Mouse (Mus musculus): ENCODE results near the gene Tssk1. TPM values are rescaled to one million over a fixed set of nuclear protein-coding genes. Genes with fewer than 3 reads are reported as not detected.

Gene Tssk1
- total RNA-seq, 1 experiment from 2014 or later, result 0.67 TPM

- 0 out of 2 replicates have a peak, but pooled peaks have one; percentile 20 for ATAC-seq (replicated peaks; ENCODE audit: insufficient number of reproducible peaks, low FRiP score, low TSS enrichment, poor library complexity, severe bottlenecking)
Observed at GRCm38 (mm10) chr16:17890917-17891566, 3.0 kb upstream of the Tssk1 start.

GRCm38 (mm10) chr16:17891567-17891959 lies 2.5 kb upstream of the Tssk1 start, which contains the start of gene Gm20518:
Gm20518 (minus strand) TSS chr16:17891671.
- ATAC-seq (replicated peaks; ENCODE audit: insufficient number of reproducible peaks, low FRiP score, low TSS enrichment, poor library complexity, severe bottlenecking), result peak; percentile 93

- no peak for ATAC-seq (replicated peaks; ENCODE audit: insufficient number of reproducible peaks, low FRiP score, low TSS enrichment, poor library complexity, severe bottlenecking)
Observed at GRCm38 (mm10) chr16:17892606-17893005, 1.4 kb upstream of the Tssk1 start.

GRCm38 (mm10) chr16:17896091-17896490 lies 2.1 kb downstream of the Tssk1 start:
- ATAC-seq (replicated peaks; ENCODE audit: insufficient number of reproducible peaks, low FRiP score, low TSS enrichment, poor library complexity, severe bottlenecking), result no peak

GRCm38 (mm10) chr16:17898462-17898861 lies 4.4 kb downstream of the Tssk1 start, which contains the start of the genes Dgcr2 and Tssk2:
Dgcr2 (minus strand) TSS chr16:17898562.
Tssk2 (plus strand) TSS chr16:17898637.
- no peak for ATAC-seq (replicated peaks; ENCODE audit: insufficient number of reproducible peaks, low FRiP score, low TSS enrichment, poor library complexity, severe bottlenecking)

- ATAC-seq (replicated peaks; ENCODE audit: insufficient number of reproducible peaks, low FRiP score, low TSS enrichment, poor library complexity, severe bottlenecking), result peak; percentile 92
Observed at GRCm38 (mm10) chr16:17911052-17911595, 17.1 kb downstream of the Tssk1 start, which contains the start of gene Ess2. Ess2 (minus strand) TSS chr16:17911348.

GRCm38 (mm10) chr16:17914307-17915249 lies 20.6 kb downstream of the Tssk1 start, which contains the start of gene Gsc2:
Gsc2 (minus strand) TSS chr16:17915059.
- no peak for ATAC-seq (replicated peaks; ENCODE audit: insufficient number of reproducible peaks, low FRiP score, low TSS enrichment, poor library complexity, severe bottlenecking)

- ATAC-seq (replicated peaks; ENCODE audit: insufficient number of reproducible peaks, low FRiP score, low TSS enrichment, poor library complexity, severe bottlenecking), result no peak
Observed at GRCm38 (mm10) chr16:17920586-17920985, 26.6 kb downstream of the Tssk1 start.

GRCm38 (mm10) chr16:17921325-17922162 lies 27.5 kb downstream of the Tssk1 start:
- ATAC-seq (replicated peaks; ENCODE audit: insufficient number of reproducible peaks, low FRiP score, low TSS enrichment, poor library complexity, severe bottlenecking), result peak; percentile 89

GRCm38 (mm10) chr16:17922163-17922538 lies 28.1 kb downstream of the Tssk1 start:
- peak; percentile 23; the same call in 1 of the 2 replicates for ATAC-seq (replicated peaks; ENCODE audit: insufficient number of reproducible peaks, low FRiP score, low TSS enrichment, poor library complexity, severe bottlenecking)

- no peak for ATAC-seq (replicated peaks; ENCODE audit: insufficient number of reproducible peaks, low FRiP score, low TSS enrichment, poor library complexity, severe bottlenecking)
Observed at GRCm38 (mm10) chr16:17927351-17928082, 33.5 kb downstream of the Tssk1 start.

GRCm38 (mm10) chr16:17928087-17928580 lies 34.1 kb downstream of the Tssk1 start, which contains the start of gene Slc25a1:
Slc25a1 (minus strand) TSS chr16:17928219.
- peak; percentile 21 for ATAC-seq (replicated peaks; ENCODE audit: insufficient number of reproducible peaks, low FRiP score, low TSS enrichment, poor library complexity, severe bottlenecking)

- peak; percentile 74 for ATAC-seq (replicated peaks; ENCODE audit: insufficient number of reproducible peaks, low FRiP score, low TSS enrichment, poor library complexity, severe bottlenecking)
Observed at GRCm38 (mm10) chr16:17928627-17929104, 34.6 kb downstream of the Tssk1 start.

- no peak for ATAC-seq (replicated peaks; ENCODE audit: insufficient number of reproducible peaks, low FRiP score, low TSS enrichment, poor library complexity, severe bottlenecking)
Observed at GRCm38 (mm10) chr16:17929211-17929610, 35.2 kb downstream of the Tssk1 start.

- ATAC-seq (replicated peaks; ENCODE audit: insufficient number of reproducible peaks, low FRiP score, low TSS enrichment, poor library complexity, severe bottlenecking), result no peak
Observed at GRCm38 (mm10) chr16:17929631-17930030, 35.6 kb downstream of the Tssk1 start.

GRCm38 (mm10) chr16:17931906-17932460 lies 38.0 kb downstream of the Tssk1 start:
- ATAC-seq (replicated peaks; ENCODE audit: insufficient number of reproducible peaks, low FRiP score, low TSS enrichment, poor library complexity, severe bottlenecking), result no peak

All from monocyte, adult 5-6 weeks (primary cell).